Mouse (Mus musculus) monocyte, adult 2 months (primary cell): ENCODE results near the gene Mdh1.
"Not testable (repeated sequence)": the region's sequence is repeated elsewhere in the genome, so short reads cannot be mapped to it uniquely, and the experiment has no call there.

Experiments
- DNase-seq, 2 experiments: peaks; one replicate each; pipeline ENCODE4 v3.0.0; 2022; ENCODE audit warnings: low spot score in 2 of 2, low read depth in 1 of 2

Gene Mdh1

DNA sequence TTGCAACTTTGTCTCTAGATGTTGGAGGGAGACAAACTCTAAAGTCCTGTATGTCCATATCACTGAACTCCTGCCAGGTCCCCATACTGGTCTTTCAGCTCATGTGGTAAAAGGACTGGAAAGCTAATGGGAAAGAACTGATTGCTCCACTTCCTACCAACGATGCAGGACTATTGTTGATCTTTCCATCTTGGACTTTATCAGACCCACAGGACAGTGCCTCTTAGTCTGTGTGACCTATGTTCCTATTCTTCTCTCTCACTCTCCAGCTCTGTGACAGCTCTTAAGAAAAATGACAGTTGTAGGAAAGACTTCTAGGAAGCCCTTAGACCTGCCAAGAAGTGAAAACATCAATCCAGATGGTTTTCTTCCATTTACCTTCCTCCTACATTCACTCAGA lies 25.5 kb downstream of the Mdh1 start:
- no peak for DNase-seq

DNA sequence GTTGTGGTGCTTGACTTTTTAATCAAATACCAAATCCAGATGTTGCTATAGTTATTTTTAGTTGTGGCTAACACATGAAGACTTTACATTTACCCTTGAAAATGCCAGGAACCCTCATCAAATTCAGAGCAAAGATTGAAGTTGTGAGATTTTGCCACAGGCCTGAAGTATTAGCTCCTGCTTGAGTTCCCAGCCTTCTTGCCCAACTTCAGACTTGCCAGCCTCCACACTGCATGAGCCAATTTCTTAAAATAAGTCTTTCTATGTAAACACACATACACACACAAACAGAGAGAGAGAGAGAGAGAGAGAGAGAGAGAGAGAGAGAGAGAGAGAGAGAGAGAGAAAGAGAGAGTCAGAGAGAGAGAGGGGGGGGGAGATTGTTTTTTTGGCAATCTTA lies 26.2 kb downstream of the Mdh1 start:
- DNase-seq: no peak

GRCm38 (mm10) chr11:21545021-21545420 lies 27.1 kb downstream of the Mdh1 start:
- no peak for DNase-seq

GRCm38 (mm10) chr11:21542731-21543130 lies 29.4 kb downstream of the Mdh1 start:
- DNase-seq: no peak

DNA sequence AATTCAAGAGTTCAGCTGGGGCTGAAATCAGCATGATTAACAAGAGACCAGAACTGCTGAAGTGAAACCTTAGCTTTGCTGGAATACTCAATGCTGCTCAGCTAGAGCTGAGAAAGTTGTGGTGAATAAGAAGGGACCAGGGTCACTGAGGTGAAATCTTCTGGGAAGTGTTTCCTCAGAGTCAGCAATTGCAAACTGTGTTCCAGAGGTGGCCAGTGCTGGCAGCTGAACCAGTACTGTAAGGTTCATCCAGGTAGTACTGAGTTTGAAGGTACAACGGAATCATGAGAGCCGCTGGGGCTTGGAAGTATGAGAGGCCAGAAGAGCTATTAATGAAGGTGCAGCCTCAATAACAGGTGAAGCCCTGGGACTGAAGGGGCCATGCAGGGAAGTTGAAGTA lies 31.5 kb downstream of the Mdh1 start:
- no peak for DNase-seq

DNA sequence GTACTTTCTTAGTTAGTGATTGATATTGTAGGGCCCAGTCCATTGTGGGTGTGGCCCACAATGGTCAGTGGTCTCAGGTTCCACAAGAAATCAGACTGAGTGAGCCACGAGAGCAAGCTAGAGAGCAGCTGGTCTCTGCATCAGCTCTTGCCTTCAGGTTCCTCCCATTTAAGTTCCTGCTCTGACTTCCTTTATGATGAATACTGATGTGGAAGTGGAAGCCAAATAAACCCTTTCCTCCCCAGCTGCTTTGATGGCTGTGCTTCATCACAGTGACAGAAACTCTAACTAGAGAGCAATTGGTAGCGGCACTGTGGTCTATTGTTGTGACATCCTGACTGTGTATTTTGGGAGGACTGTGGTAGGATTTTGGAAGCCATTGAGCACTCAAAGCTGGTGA lies 32.1 kb downstream of the Mdh1 start:
- no peak for DNase-seq

DNA sequence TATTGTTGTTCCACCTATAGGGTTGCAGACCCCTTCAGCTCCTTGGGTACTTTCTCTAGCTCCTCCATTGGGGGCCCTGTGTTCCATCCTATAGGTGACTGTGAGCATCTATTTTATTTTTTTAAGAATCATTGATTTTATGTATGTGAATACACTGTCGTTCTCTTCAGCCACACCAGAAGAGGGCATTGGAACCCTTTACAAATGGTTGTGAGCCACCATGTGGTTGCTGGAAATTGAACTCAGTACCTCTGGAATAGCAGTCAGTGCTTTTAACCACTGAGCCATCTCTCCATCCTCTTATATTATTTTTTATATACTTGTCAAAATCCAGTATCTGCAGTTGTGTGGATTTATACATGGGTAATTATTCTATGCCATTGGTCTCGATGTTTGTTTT lies 41.3 kb downstream of the Mdh1 start:
- not testable (repeated sequence) for DNase-seq

DNA sequence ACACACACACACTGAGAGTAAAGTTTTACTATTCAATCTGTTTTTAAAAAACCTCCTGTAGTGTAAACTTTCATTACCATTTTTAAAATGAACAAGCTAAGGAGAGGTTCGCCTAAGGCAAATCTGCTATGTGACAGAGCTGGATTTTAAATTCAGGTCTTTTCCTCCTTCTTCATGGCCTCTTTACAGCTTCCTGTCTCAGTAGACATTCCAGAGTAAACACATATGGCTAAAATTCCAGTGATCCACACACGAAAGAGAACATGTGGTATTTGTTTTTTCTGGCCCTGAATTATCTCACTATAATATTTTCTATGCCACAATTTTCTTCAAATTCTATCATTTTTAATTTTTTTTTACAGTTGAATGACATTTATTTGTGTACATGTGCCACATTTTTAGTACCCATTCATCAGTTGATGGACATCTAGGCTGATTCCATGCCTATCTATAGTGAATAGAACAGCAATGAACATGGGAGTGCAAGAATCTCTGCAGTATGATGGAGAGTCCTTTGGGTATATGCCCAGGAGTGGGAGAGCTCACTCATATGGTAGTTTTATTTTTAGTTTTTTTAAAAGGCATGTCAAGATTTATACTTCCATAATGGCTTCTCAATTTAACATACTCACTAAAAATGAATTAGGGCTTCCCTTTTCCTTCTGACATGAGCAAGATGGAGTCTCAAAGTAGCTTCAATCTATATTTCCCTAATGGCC lies 43.3 kb downstream of the Mdh1 start:
- DNase-seq: no peak

DNA sequence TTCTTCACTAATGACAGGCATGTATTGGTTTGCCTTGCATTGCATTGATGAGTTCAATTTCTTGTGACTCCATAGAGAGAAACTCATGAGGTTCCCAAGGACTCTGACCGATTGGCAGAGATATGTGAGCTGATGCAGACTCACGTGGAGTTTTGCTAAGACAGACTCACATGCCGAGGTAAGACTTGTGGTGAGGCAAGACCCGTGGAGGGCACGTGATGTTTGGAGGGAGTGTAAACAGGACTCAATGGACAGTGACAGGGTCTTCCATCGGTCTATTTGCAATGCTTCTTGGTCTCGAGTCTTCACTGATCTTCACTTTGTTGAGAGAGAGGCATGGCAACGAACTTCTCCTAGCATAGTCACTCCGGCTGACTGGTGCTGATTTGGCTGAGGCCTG lies 54.4 kb downstream of the Mdh1 start:
- no peak for DNase-seq

DNA sequence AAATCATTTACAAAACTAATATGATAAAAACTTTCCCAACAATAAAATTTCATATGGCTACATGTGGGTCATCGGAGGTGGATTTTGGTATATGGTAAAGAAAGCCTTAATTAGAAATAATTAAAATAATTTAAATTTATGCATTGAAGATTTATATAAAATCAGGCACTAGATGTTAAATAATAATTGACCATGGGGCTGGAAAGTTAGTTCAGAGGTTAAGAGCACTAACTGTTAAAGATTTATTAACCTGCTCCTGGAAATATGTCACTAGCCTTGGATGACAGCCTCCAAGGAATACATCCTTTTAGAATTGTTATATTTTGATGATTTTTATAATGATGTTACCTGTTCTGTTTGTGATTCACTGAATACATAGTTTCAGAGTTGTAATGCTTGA lies 55.8 kb downstream of the Mdh1 start:
- DNase-seq: not testable (repeated sequence)

GRCm38 (mm10) chr11:21510577-21510976 lies 61.6 kb downstream of the Mdh1 start:
- not testable (repeated sequence) for DNase-seq

DNA sequence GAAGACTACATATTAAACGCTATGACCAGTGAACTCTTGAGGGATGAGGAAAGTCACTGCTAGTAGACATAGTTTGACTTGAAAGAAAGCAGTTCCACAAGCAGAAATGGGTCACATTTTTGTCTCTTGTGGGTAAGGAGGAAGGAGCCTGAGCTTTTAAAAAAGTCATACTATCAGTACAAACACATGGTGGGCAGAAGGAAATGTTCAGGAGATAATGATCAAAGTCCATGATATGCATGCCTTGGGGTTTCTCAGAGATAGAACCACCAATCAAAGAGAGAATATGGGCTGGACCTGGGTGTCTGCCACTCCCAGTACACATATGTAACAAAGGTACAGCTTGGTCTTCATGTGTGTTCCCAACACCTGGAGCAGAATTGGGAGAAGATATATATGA lies 63.5 kb downstream of the Mdh1 start:
- DNase-seq: not testable (repeated sequence)

DNA sequence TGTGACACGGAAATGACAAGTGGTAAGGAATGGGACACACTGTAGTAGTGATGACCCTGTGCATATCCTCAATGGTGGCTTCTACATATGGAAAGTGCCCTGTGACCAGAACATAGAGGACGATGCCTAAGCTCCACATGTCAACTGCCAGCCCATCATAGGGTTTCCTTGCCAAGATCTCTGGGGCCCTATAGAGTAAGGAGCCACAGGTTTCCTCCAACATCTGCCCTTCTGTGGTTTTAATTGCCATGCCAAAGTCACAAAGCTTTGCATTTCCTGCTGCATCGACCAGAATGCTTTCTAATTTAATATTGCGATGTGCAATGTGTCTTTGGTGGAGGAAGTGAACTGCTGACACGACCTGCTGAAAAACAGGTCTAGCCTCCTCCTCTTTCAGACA lies 65.1 kb downstream of the Mdh1 start:
- DNase-seq: not testable (repeated sequence)
